Mouse (Mus musculus) ES-E14 (cell line): ENCODE results near the gene Slc38a10.

Experiments
- CHD2 ChIP-seq: IDR thresholded peaks from 2 replicates; pipeline ENCODE4 v1.6.1; 2014; ENCODE audit warnings: mild to moderate bottlenecking, low read depth, low read length, inconsistent platforms
- HCFC1 ChIP-seq: IDR thresholded peaks from 2 replicates; pipeline ENCODE4 v1.6.1; 2012; ENCODE audit warnings: low read length, inconsistent platforms, borderline replicate concordance; ENCODE audit not compliant: insufficient read depth
- MAFK ChIP-seq: IDR thresholded peaks from 2 replicates; pipeline ENCODE4 v1.6.1; 2014; ENCODE audit warnings: mild to moderate bottlenecking, low read depth, low read length, inconsistent platforms; ENCODE audit not compliant: insufficient read depth
- ZC3H11A ChIP-seq: IDR thresholded peaks from 2 replicates; pipeline ENCODE4 v1.6.1; 2012; ENCODE audit warnings: low read depth, mild to moderate bottlenecking, inconsistent platforms, low read length, borderline replicate concordance
- ZNF384 ChIP-seq: IDR thresholded peaks from 2 replicates; pipeline ENCODE4 v1.6.1; 2012; ENCODE audit warnings: low read depth, low read length, inconsistent platforms

- TF ChIP-seq MAFK (no peak), CHD2 (no peak), HCFC1 (no peak), ZC3H11A (no peak), ZNF384 (no peak)
Observed at GRCm38 (mm10) chr11:120186145-120186740, 35.1 kb upstream of the Slc38a10 start.
